Mouse (Mus musculus) liver, adult 2 months (tissue): ENCODE measurements at regions not wholly inside any gene's neighbourhood (a gene's known extent, or its start where the extent isn't known, plus 50 kb on each side); places are given as distances from the start of the nearest gene placed in this dataset.

Source experiments
- DNase-seq: peaks from one replicate; pipeline ENCODE4 v3.0.0-alpha.2; 2011; ENCODE audit warnings: low read depth, low spot score; ENCODE audit errors: extremely low read depth
- H3K27ac ChIP-seq: fragments of 200-500 bp; replicated peaks from 2 replicates; pipeline ENCODE4 v1.5.1; 2012; ENCODE audit warnings: low read depth, mild to moderate bottlenecking, control low read depth, inconsistent platforms, low read length; ENCODE audit not compliant: insufficient read depth
- H3K27me3 ChIP-seq: fragments of 200-500 bp; 2 replicates; pipeline ENCODE4 v1.6.1; 2012; ENCODE audit warnings: mild to moderate bottlenecking, moderate library complexity, low read length, inconsistent platforms; ENCODE audit not compliant: control insufficient read depth, insufficient read depth
- H3K36me3 ChIP-seq: fragments of 200-500 bp; 2 replicates; pipeline ENCODE4 v1.6.1; 2012; ENCODE audit warnings: low read length, inconsistent platforms; ENCODE audit not compliant: control insufficient read depth, insufficient read depth
- H3K4me1 ChIP-seq: fragments of 200-500 bp; 2 replicates; pipeline ENCODE4 v1.6.1; 2011; ENCODE audit warnings: low read length; ENCODE audit not compliant: control insufficient read depth, insufficient read depth
- H3K4me3 ChIP-seq: fragments of 200-500 bp; 2 replicates; pipeline ENCODE4 v1.5.1; 2011; ENCODE audit warnings: low read depth, mild to moderate bottlenecking, control low read depth, low read length, moderate library complexity; ENCODE audit not compliant: insufficient read depth
- H3K79me2 ChIP-seq: fragments of 200-500 bp; 2 replicates; pipeline ENCODE4 v1.6.1; 2012; ENCODE audit warnings: inconsistent platforms, mild to moderate bottlenecking, low read length, moderate library complexity; ENCODE audit not compliant: control insufficient read depth, insufficient read depth
- H3K9ac ChIP-seq: fragments of 200-500 bp; 2 replicates; pipeline ENCODE4 v1.6.1; 2012; ENCODE audit warnings: low read depth, mild to moderate bottlenecking, control low read depth, inconsistent platforms, low read length
- CTCF ChIP-seq: fragments of 200-500 bp; IDR thresholded peaks from 2 replicates; pipeline ENCODE4 v1.5.1; 2011; ENCODE audit warnings: low read depth, low read length, control low read depth
- POLR2A ChIP-seq: fragments of 200-500 bp; IDR thresholded peaks from 2 replicates; pipeline ENCODE4 v1.6.1; 2011; ENCODE audit warnings: low read length, control low read depth; ENCODE audit not compliant: insufficient read depth; ENCODE audit errors: extremely low read depth
- WGBS: fragments of 180-500 bp; shearing (Covaris S2); methylation state at CpG from one replicate; pipeline ENCODE4 v1.1.7; 2018; 5-methylcytosine and 5-hydroxymethylcytosine counted together

DNA sequence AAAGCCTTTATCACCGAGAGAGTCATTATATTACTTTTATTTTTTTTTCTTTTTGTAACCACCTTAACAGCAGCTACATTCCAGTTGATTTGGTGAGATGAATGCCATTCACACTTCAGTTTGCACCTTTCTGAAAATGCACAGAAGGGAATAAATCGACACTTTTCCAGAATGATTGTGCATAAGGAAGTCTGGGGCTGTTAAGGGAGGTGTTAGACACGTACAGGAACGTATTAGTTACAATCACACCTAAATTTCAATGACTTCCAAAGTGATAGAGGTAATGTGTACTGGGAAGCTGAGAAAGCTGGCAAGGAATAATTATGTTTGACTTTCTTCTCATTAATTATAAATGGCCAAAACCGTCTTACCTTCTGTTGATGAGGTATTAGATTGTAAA, 352.7 kb upstream of the Epha3 start:
- Histone ChIP-seq H3K27ac (no peak overlapping the region), H3K79me2 (no peaks in the 10 kb centered on the region), H3K27me3 (no peaks in the 10 kb centered on the region), H3K36me3 (no peaks in the 10 kb centered on the region), H3K4me3 (no peak overlapping the region), H3K9ac (no peak overlapping the region), H3K4me1 (no peaks in the 10 kb centered on the region)
- 73% methylated on average over 5 of the region's 5 CpGs for WGBS
- DNase-seq: no peak
- no peak for TF ChIP-seq POLR2A
- no peak for TF ChIP-seq CTCF

DNA sequence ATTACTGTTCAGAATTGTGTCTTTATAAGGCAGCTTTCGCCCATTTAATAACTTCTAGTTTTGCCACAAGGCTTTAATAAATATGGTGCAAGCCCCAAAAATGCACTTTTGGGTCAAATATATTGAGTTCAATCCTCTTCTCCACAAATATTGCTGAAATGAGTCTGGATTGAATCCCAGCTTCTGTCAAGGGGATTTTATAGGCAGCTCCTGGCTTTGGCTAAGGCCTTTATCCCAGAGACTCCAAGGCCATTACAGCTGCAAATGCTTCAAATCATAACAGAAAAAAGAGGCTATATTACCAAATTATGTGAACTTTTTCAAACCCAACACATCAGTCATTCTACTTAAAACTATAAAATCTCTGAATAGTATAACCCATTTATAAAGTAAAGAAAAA, 347.9 kb upstream of the Epha3 start:
- H3K9ac ChIP-seq: no peak overlapping the region
- no peaks in the 10 kb centered on the region for H3K36me3 ChIP-seq
- no peaks in the 10 kb centered on the region for H3K79me2 ChIP-seq
- no peak overlapping the region for H3K27ac ChIP-seq
- WGBS: 87% methylated on average over 1 of the region's 1 CpGs
- TF ChIP-seq POLR2A (no peak), CTCF (no peak)
- H3K4me3 ChIP-seq: no peak overlapping the region
- DNase-seq: no peak
- no peaks in the 10 kb centered on the region for H3K27me3 ChIP-seq
- no peaks in the 10 kb centered on the region for H3K4me1 ChIP-seq

DNA sequence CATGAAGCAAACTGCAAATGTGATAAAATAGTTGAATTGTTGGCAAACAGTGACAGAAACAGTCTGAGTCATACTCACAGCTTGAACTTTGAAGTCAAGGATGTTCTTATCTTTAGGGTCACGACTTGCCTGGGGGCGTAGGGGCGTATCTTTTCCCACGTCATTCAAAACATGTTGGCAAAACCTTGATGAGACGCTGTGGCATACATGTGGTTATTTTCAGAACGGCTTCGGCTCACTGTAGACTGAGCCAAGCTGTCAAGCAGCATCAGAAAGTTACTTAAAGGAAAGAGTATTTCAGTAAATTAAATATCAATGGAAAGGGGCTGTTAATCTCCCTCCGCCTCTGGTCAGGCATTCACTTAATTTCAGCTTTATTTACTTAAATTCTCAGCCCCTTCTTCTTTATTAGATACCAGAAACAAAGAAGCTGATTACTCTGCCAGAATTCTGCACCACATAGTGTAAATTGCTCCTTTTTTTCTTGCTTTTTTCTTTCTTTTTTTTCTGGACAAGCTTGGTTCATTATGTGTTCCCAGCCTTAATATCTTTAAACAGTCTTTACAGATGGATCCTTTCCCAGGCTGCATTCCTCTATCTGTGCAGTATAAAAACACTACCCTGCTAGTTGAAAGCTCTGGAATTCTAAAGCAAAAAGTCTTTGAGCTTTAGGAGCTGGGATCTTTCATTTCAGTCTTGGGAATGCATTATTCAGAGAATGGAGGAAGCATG, 302.9 kb upstream of the Epha3 start:
- peak; percentile 3 for DNase-seq
- H3K27ac ChIP-seq: no peak overlapping the region
- H3K9ac ChIP-seq: no peak overlapping the region
- TF ChIP-seq CTCF (no peak), POLR2A (no peak)
- H3K4me1 ChIP-seq: no peaks in the 10 kb centered on the region
- H3K4me3 ChIP-seq: no peak overlapping the region
- no peaks in the 10 kb centered on the region for H3K36me3 ChIP-seq
- no peaks in the 10 kb centered on the region for H3K27me3 ChIP-seq
- WGBS: 47% methylated on average over 8 of the region's 8 CpGs
- H3K79me2 ChIP-seq: no peaks in the 10 kb centered on the region

DNA sequence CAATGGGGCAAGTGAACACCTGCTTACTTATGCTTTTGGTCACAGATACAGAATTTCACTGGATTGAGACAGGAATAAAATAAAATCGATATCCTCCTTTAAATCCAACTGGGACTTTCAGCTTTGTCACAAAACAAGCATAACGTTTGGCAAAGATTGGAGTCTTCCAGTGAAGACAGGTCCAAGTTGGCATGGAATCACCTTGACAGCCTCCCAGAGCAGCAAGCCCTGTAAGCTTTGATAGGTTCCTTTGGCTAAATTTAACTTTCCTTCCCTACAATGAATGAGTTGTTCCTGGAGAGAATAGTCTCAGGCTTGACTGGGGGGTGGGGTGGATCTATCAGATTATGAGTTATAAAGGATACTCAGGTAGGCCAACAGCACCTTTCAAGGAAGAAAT, 302.1 kb upstream of the Epha3 start:
- WGBS: 58% methylated on average over 2 of the region's 2 CpGs
- no peaks in the 10 kb centered on the region for H3K27me3 ChIP-seq
- no peaks in the 10 kb centered on the region for H3K79me2 ChIP-seq
- no peak overlapping the region for H3K4me3 ChIP-seq
- TF ChIP-seq POLR2A (no peak), CTCF (no peak)
- no peaks in the 10 kb centered on the region for H3K4me1 ChIP-seq
- H3K9ac ChIP-seq: no peak overlapping the region
- no peaks in the 10 kb centered on the region for H3K36me3 ChIP-seq
- peak; percentile 14 for DNase-seq
- H3K27ac ChIP-seq: no peak overlapping the region

DNA sequence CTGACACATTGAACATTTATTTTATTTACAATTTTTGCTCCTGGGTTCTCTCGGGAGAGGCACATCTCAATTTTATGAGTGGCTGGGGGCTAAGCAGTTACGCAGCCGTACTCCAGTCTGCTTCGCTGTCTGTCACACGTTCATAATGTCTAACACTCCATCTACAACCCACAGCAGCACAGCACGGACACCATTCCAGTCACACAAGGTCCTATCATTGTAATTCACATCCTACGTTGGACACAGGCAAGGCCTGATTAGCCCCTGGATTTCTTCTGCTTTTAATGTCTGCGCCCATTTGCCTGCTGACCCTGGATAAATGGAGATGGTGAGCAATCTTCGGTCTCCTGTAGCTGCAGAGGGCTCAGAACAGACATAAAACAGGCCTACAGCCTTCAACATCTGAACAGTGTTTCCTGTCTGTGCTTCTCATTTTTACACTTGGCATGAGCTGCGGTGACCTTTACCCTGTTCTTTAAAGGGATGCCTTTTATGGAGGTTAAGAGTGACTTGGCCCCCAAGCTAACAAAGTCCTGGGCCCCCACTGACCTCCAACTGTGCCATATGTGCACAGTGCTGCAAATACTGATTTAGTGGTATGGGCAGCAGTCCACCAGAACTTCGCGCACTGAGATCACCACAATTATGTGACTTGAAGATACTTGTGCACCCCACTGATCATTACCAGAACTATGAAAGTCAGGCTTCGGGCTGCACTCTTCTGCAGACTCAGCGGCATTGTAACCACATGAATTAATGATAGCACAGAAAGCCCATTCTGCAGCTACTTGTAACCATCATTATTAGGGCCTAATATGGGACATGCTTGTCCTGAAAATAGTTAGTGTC, 281.9 kb upstream of the Epha3 start:
- Histone ChIP-seq H3K27me3 (no peaks in the 10 kb centered on the region), H3K27ac (no peak overlapping the region), H3K4me1 (no peaks in the 10 kb centered on the region), H3K9ac (no peak overlapping the region), H3K36me3 (no peaks in the 10 kb centered on the region), H3K79me2 (no peaks in the 10 kb centered on the region), H3K4me3 (no peak overlapping the region)
- TF ChIP-seq POLR2A (no peak), CTCF (no peak)
- 83% methylated on average over 14 of the region's 14 CpGs for WGBS
- no peak for DNase-seq
